Mouse (Mus musculus) midbrain, embryonic 12.5 days (tissue): ENCODE data around the gene Gm3752. TPM values are rescaled to one million over a fixed set of nuclear protein-coding genes. Genes with fewer than 3 reads are reported as not detected.
"Not testable (repeated sequence)": the region's sequence is repeated elsewhere in the genome, so short reads cannot be mapped to it uniquely, and the experiment has no call there.

Source experiments
- ATAC-seq: fragments of 200-750 bp; cut with Nextera tagmentation; 2 replicates; pipeline ENCODE4 v1.8.0; 2017; ENCODE audit warnings: low read depth, moderate TSS enrichment, moderate library complexity; ENCODE audit not compliant: low FRiP score
- H3K27ac ChIP-seq: fragments of 300-500 bp; sonication (generic); replicated peaks from 2 replicates; pipeline ENCODE4 v1.5.1; 2016; ENCODE audit warnings: mild to moderate bottlenecking
- H3K27me3 ChIP-seq: fragments of 300-500 bp; sonication (generic); 2 replicates; pipeline ENCODE4 v1.6.1; 2016; ENCODE audit warnings: mild to moderate bottlenecking
- H3K36me3 ChIP-seq: fragments of 300-500 bp; sonication (generic); 2 replicates; pipeline ENCODE4 v1.6.1; 2016
- H3K4me1 ChIP-seq: fragments of 300-500 bp; sonication (generic); 2 replicates; pipeline ENCODE4 v1.6.1; 2016
- H3K4me2 ChIP-seq: fragments of 300-500 bp; sonication (generic); replicated peaks from 2 replicates; pipeline ENCODE4 v1.6.1; 2016; ENCODE audit warnings: mild to moderate bottlenecking, moderate library complexity
- H3K4me3 ChIP-seq: fragments of 300-500 bp; sonication (generic); 2 replicates; pipeline ENCODE4 v1.5.1; 2016; ENCODE audit warnings: mild to moderate bottlenecking
- H3K9ac ChIP-seq: fragments of 300-500 bp; sonication (generic); replicated peaks from 2 replicates; pipeline ENCODE4 v1.6.1; 2016; ENCODE audit warnings: mild to moderate bottlenecking, moderate library complexity
- H3K9me3 ChIP-seq: fragments of 300-500 bp; sonication (generic); 2 replicates; pipeline ENCODE4 v1.6.1; 2016; ENCODE audit warnings: mild to moderate bottlenecking
- WGBS: fragments of 180-500 bp; shearing (Covaris S2); methylation state at CpG from one replicate; pipeline ENCODE4 v1.1.7; 2016; 5-methylcytosine and 5-hydroxymethylcytosine counted together
- polyA plus RNA-seq: library from polyadenylated mRNA; unstranded; fragments of >200 nt; fragmentation: Nextera tagmentation; extraction: Ambion mirVana; gene quantifications from 2 replicates; pipeline ENCODE4 v1.2.1, GENCODE M21; 2016

Gene Gm3752
- 1.5 and 2.8 TPM in 2 replicates for polyA plus RNA-seq

- H3K27me3 ChIP-seq, H3K36me3 ChIP-seq, H3K27ac ChIP-seq, H3K4me1 ChIP-seq, H3K9me3 ChIP-seq, H3K4me3 ChIP-seq, H3K4me2 ChIP-seq, ATAC-seq, H3K9ac ChIP-seq: not testable (repeated sequence)
- WGBS, result 100% methylated on average over 1 of the region's 3 CpGs
Measured at GRCm38 (mm10) chr14:7483662-7484061, at the start of gene Gm3752. Gene Gm3752 (minus strand): TSS chr14:7483762.

GRCm38 (mm10) chr14:7488731-7489130 lies 5.2 kb upstream of the Gm3752 start:
- peak overlapping the region; percentile 56 for H3K4me2 ChIP-seq
- peak overlapping the region; percentile 42 for H3K4me3 ChIP-seq
- not testable (repeated sequence) for ATAC-seq, H3K27me3 ChIP-seq, H3K36me3 ChIP-seq, H3K4me1 ChIP-seq, H3K9me3 ChIP-seq, H3K27ac ChIP-seq
- H3K9ac ChIP-seq, result peak overlapping the region; percentile 55
- under 1% methylated on average over 12 of the region's 18 CpGs for WGBS

- H3K27me3 ChIP-seq, H3K4me3 ChIP-seq, H3K27ac ChIP-seq, H3K9ac ChIP-seq, H3K36me3 ChIP-seq, H3K9me3 ChIP-seq, ATAC-seq, H3K4me1 ChIP-seq, H3K4me2 ChIP-seq: not testable (repeated sequence)
- no CpG with 5 or more reads among the region's 2 CpGs for WGBS
Measured at GRCm38 (mm10) chr14:7450817-7451216, 32.7 kb downstream of the Gm3752 start, which contains the start of gene Gm3755. Gene Gm3755 (minus strand): TSS chr14:7450917.

GRCm38 (mm10) chr14:7422496-7422895 lies 61.1 kb downstream of the Gm3752 start:
- not testable (repeated sequence) for ATAC-seq, H3K4me2 ChIP-seq, H3K27ac ChIP-seq, H3K27me3 ChIP-seq, H3K36me3 ChIP-seq, H3K4me1 ChIP-seq, H3K4me3 ChIP-seq, H3K9ac ChIP-seq, H3K9me3 ChIP-seq
- WGBS, result 75% methylated on average over 2 of the region's 2 CpGs

Other genes with a start within 250 kb of the Gm3752 start
- gene Gm3727, start 219.0 kb downstream of the Gm3752 start, polyA plus RNA-seq, result not detected in 2 replicates
- gene Gm3739, start 168.7 kb downstream of the Gm3752 start, polyA plus RNA-seq, result 2.2 and 3.3 TPM in 2 replicates
- not detected in 2 replicates for gene Gm5797, start 151.4 kb downstream of the Gm3752 start, polyA plus RNA-seq
- gene Gm8374, start 118.6 kb downstream of the Gm3752 start, polyA plus RNA-seq, result not detected in 2 replicates
- 0.31 TPM in 1 of 2 replicates, not detected in the other for gene Gm3755, start 32.8 kb downstream of the Gm3752 start, polyA plus RNA-seq
- 1.7 and 2.1 TPM in 2 replicates for gene Gm3558, start 84.8 kb upstream of the Gm3752 start, polyA plus RNA-seq
- not detected in 2 replicates for gene Gm10338, start 111.8 kb upstream of the Gm3752 start, polyA plus RNA-seq
- not detected in 2 replicates for gene Gm10128, start 160.2 kb upstream of the Gm3752 start, polyA plus RNA-seq